Mouse (Mus musculus) MN1 (cell line): ENCODE data around the gene Mast4.
A peak's percentile ranks its signal among the peaks of the same experiment; 100 is the strongest.

Experiments used
- DNase-seq: peaks from one replicate; pipeline ENCODE4 v3.0.0-alpha.2; 2016; ENCODE audit warnings: low spot score

Gene Mast4

GRCm38 (mm10) chr13:102803206-102803605 lies 531.1 kb downstream of the Mast4 start:
- DNase-seq = no peak

- no peak for DNase-seq
Measured at GRCm38 (mm10) chr13:102792157-102792556, 542.1 kb downstream of the Mast4 start.

GRCm38 (mm10) chr13:102790601-102791155 lies 543.6 kb downstream of the Mast4 start:
- no peak for DNase-seq

- no peak for DNase-seq
Measured at GRCm38 (mm10) chr13:102786666-102787230, 547.5 kb downstream of the Mast4 start.

- DNase-seq = no peak
Measured at GRCm38 (mm10) chr13:102783531-102784310, 550.6 kb downstream of the Mast4 start.

- no peak for DNase-seq
Measured at GRCm38 (mm10) chr13:102779275-102779674, 555.0 kb downstream of the Mast4 start.

- no peak for DNase-seq
Measured at GRCm38 (mm10) chr13:102778859-102779258, 555.4 kb downstream of the Mast4 start.

GRCm38 (mm10) chr13:102775506-102775905 lies 558.8 kb downstream of the Mast4 start:
- DNase-seq = no peak

- peak; percentile 10 for DNase-seq
Measured at GRCm38 (mm10) chr13:102774786-102775201, 559.5 kb downstream of the Mast4 start.

- no peak for DNase-seq
Measured at GRCm38 (mm10) chr13:102773169-102773568, 561.1 kb downstream of the Mast4 start.

GRCm38 (mm10) chr13:102770194-102770593 lies 564.1 kb downstream of the Mast4 start:
- DNase-seq = no peak

GRCm38 (mm10) chr13:102768512-102768911 lies 565.8 kb downstream of the Mast4 start:
- no peak for DNase-seq

- DNase-seq = no peak
Measured at GRCm38 (mm10) chr13:102767110-102767509, 567.2 kb downstream of the Mast4 start.

GRCm38 (mm10) chr13:102765216-102765615 lies 569.1 kb downstream of the Mast4 start:
- DNase-seq = no peak

GRCm38 (mm10) chr13:102764218-102764617 lies 570.1 kb downstream of the Mast4 start:
- DNase-seq = no peak

- DNase-seq = no peak
Measured at GRCm38 (mm10) chr13:102762203-102762602, 572.1 kb downstream of the Mast4 start.

GRCm38 (mm10) chr13:102761410-102761809 lies 572.9 kb downstream of the Mast4 start:
- no peak for DNase-seq

GRCm38 (mm10) chr13:102758021-102758420 lies 576.3 kb downstream of the Mast4 start:
- no peak for DNase-seq

- DNase-seq = no peak
Measured at GRCm38 (mm10) chr13:102756071-102756470, 578.2 kb downstream of the Mast4 start.

GRCm38 (mm10) chr13:102755124-102755523 lies 579.2 kb downstream of the Mast4 start:
- no peak for DNase-seq

- no peak for DNase-seq
Measured at GRCm38 (mm10) chr13:102753714-102754556, 580.4 kb downstream of the Mast4 start.

GRCm38 (mm10) chr13:102749891-102750290 lies 584.4 kb downstream of the Mast4 start:
- no peak for DNase-seq
